Mouse (Mus musculus): Measurements from ENCODE around the gene Ly86. TPM values are rescaled to one million over a fixed set of nuclear protein-coding genes. Genes with fewer than 3 reads are reported as not detected.

Gene Ly86
- polyA plus RNA-seq, 1 experiment, result not detected

DNA sequence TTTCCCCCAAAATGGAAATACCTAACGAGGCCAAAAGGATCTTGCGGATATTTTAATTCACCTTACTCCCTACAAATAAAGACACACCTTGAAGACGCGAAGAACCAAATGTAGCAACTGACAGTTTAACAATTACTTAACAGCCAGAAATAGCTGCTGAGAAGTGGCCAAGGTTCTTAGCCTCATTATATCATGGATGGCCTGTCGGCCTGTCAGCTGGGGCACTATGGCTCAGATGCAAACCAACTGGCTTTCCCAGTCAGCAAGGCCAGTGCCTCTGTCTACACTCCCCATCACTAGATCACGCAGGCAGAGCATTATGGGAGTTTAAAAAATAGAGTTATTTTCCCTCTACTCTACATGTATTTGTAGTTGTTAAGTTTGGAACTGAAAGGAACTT, 78.4 kb downstream of the Ly86 start:
- no peak overlapping the region for H3K4me3 ChIP-seq (replicated peaks)
- no peaks in the 10 kb centered on the region for H3K27me3 ChIP-seq (ENCODE audit: control insufficient read depth)
- no peaks in the 10 kb centered on the region for H3K4me1 ChIP-seq (ENCODE audit: control insufficient read depth)
- H3K9me3 ChIP-seq (ENCODE audit: control insufficient read depth, low read length), result no peaks in the 10 kb centered on the region
- TF ChIP-seq TAL1 (IDR thresholded peaks at IDR 0.05; ENCODE audit: low read length), result no peak
- H3K36me3 ChIP-seq (ENCODE audit: control insufficient read depth), result no peaks in the 10 kb centered on the region

DNA sequence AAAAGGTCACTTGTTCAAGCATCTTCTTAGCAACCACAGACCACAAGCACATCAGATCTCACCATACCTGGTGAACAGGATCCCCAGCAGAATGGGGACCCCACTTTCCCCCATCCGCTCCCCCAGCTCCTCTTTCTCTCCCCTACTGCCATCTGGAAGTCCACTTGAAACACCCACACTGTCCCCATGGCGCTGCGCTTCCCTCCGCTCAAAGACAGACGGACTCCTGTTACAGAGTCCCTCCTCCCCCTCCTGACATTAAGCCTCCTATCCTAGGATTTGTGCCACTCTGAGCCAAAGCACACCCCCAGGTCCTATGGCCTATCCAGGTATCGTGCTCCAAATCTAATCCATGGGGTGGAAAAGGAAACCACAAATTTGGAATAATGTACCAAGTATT, 79.9 kb downstream of the Ly86 start:
- H3K36me3 ChIP-seq (ENCODE audit: control insufficient read depth), result no peaks in the 10 kb centered on the region
- H3K9me3 ChIP-seq (ENCODE audit: control insufficient read depth, low read length), result no peaks in the 10 kb centered on the region
- H3K27me3 ChIP-seq (ENCODE audit: control insufficient read depth), result no peaks in the 10 kb centered on the region
- TF ChIP-seq TAL1 (IDR thresholded peaks at IDR 0.05; ENCODE audit: low read length) (no peak), GATA1 (IDR thresholded peaks at IDR 0.05; ENCODE audit: low read length) (no peak)
- no peaks in the 10 kb centered on the region for H3K4me1 ChIP-seq (ENCODE audit: control insufficient read depth)
- H3K4me3 ChIP-seq (replicated peaks), result no peak overlapping the region

DNA sequence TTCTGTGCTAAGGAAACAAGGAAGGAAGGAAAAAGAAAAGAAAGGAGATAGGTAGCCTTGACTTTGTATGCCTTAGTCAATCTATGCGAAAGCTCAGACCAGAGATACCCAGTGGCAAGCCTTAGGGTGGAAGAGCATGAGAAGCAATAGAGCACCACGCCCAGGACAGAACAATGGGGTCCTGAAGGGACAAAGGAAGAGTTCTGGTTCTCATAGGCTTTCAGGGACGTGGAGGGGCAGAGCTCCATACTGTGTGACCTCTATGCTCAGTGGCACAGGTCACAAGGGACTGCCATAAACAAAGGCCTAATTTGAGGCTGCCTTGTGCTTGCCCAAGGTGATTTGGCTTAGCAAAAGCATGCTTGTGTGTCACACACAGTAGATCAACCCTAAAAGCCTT, 80.4 kb downstream of the Ly86 start:
- no peak for TF ChIP-seq TAL1 (IDR thresholded peaks at IDR 0.05; ENCODE audit: low read length)
- no peak for TF ChIP-seq GATA1 (IDR thresholded peaks at IDR 0.05; ENCODE audit: low read length)
- Histone ChIP-seq H3K36me3 (ENCODE audit: control insufficient read depth) (no peaks in the 10 kb centered on the region), H3K4me1 (ENCODE audit: control insufficient read depth) (no peaks in the 10 kb centered on the region), H3K9me3 (ENCODE audit: control insufficient read depth, low read length) (no peaks in the 10 kb centered on the region), H3K4me3 (replicated peaks) (no peak overlapping the region), H3K27me3 (ENCODE audit: control insufficient read depth) (no peaks in the 10 kb centered on the region)

DNA sequence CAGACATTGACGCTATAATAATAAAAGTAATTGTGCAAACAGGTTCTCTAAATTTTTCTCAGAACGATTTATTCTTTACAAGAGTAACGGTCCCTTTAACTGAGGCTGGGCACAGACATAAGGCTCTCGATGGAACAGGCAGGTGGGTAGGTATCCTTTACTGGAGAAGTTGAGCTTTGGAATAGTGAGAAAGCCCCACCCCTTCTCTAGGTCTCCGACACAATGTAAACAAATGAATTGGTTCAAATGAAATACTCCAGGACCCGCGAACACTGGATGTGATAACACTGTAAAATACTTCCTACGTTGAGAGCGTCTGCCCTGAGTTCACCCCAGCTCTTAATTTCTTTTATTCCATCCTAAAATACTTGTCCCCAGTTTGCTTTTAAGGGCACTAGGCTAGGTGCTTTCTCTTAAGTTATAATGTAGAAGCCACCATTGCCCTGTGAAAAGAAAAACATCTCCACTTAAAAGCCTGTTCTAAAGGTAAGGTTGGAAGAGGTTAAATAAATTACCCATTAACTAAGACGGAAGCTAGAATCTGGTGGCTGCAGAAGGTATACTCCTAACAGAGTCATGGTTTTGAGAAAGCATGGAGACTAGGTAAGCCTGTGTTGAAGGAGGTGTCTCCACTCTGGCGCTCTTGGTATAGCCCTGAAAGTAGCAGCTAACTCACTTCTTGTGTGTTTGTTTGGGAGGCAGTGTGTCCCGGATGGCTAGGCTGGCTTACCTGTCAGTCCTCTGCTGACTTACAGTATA, 81.7 kb downstream of the Ly86 start:
- TF ChIP-seq GATA1 (IDR thresholded peaks at IDR 0.05; ENCODE audit: low read length), result no peak
- no peak for TF ChIP-seq TAL1 (IDR thresholded peaks at IDR 0.05; ENCODE audit: low read length)
- Histone ChIP-seq H3K36me3 (ENCODE audit: control insufficient read depth) (no peaks in the 10 kb centered on the region), H3K4me3 (replicated peaks) (no peak overlapping the region), H3K4me1 (ENCODE audit: control insufficient read depth) (no peaks in the 10 kb centered on the region), H3K9me3 (ENCODE audit: control insufficient read depth, low read length) (no peaks in the 10 kb centered on the region), H3K27me3 (ENCODE audit: control insufficient read depth) (no peaks in the 10 kb centered on the region)

DNA sequence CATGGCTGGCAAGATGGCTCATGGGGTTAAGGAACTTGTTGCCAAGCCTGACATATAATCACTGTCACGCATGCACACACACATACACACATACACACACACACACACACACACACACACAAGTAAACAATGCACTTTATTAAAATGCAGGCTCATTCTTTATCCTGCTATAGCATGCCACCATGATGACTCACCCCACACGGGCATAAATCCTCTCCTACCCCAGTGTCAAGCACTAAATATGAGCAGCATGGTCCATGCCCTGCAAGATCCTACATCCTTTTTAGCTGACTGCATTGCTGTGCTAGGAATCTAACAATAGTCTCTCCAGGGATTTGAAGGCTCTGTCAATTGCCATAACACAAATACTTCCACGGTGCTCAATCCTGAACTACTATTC, 83.5 kb downstream of the Ly86 start:
- no peak overlapping the region for H3K4me3 ChIP-seq (replicated peaks)
- TF ChIP-seq GATA1 (IDR thresholded peaks at IDR 0.05; ENCODE audit: low read length) (no peak), TAL1 (IDR thresholded peaks at IDR 0.05; ENCODE audit: low read length) (no peak)
- no peaks in the 10 kb centered on the region for H3K27me3 ChIP-seq (ENCODE audit: control insufficient read depth)
- H3K9me3 ChIP-seq (ENCODE audit: control insufficient read depth, low read length), result no peaks in the 10 kb centered on the region
- H3K4me1 ChIP-seq (ENCODE audit: control insufficient read depth), result no peaks in the 10 kb centered on the region
- no peaks in the 10 kb centered on the region for H3K36me3 ChIP-seq (ENCODE audit: control insufficient read depth)

DNA sequence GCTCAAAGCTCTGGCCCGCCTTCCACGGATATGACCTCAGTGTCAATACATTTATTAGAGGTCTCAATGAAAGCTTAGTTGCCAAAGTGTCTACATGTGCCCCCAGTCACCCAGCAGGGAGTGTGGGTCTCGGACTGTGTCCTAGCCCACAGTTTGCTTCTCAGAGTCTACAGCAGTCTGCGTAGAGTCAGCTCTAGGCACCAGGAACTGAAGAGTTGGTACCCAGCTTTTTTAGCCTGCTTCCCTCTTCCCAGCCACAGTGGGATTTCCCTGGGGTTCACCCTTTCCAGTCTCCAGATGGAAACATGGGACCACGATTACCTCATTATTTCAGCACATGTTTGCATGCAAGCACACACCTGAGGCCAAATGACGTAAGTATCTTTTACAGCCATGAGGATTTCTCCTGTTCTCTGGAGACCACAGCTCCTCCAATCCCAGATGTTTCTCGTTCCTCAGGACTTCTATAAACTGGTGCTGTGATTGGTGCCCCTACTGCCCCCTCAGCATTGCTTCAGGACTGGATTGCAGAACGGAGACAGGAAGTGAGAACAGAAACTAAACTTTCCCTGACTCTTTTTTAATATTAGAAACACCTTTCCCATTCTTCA, 84.8 kb downstream of the Ly86 start:
- Histone ChIP-seq H3K36me3 (ENCODE audit: control insufficient read depth) (no peaks in the 10 kb centered on the region), H3K9me3 (ENCODE audit: control insufficient read depth, low read length) (no peaks in the 10 kb centered on the region), H3K4me3 (replicated peaks) (no peak overlapping the region), H3K4me1 (ENCODE audit: control insufficient read depth) (peaks cover 3% of the 10 kb centered on the region), H3K27me3 (ENCODE audit: control insufficient read depth) (peaks cover 6% of the 10 kb centered on the region)
- no peak for TF ChIP-seq TAL1 (IDR thresholded peaks at IDR 0.05; ENCODE audit: low read length)
- no peak for TF ChIP-seq GATA1 (IDR thresholded peaks at IDR 0.05; ENCODE audit: low read length)

DNA sequence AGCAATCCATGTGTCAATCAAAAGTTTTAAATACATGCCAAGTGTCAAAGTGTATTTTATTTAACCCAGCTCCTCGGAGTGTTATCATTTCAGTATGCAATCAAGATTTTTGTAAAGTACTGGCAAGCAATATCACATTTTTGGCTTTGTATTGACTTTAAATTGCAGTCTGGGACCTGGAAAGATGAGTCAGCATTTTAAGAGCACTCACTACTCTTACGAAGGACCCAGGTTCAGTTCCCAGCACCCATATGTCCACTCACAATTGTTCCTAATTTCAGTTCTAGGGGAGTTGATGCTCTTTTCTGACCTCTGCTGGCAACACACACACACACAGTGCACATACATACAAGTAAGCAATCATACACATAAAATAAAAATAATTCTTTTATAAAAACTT, 86.7 kb downstream of the Ly86 start:
- no peaks in the 10 kb centered on the region for H3K36me3 ChIP-seq (ENCODE audit: control insufficient read depth)
- H3K4me1 ChIP-seq (ENCODE audit: control insufficient read depth), result peaks cover 3% of the 10 kb centered on the region
- TF ChIP-seq TAL1 (IDR thresholded peaks at IDR 0.05; ENCODE audit: low read length), result no peak
- no peak for TF ChIP-seq GATA1 (IDR thresholded peaks at IDR 0.05; ENCODE audit: low read length)
- H3K9me3 ChIP-seq (ENCODE audit: control insufficient read depth, low read length), result no peaks in the 10 kb centered on the region
- H3K27me3 ChIP-seq (ENCODE audit: control insufficient read depth), result peaks cover 9% of the 10 kb centered on the region
- no peak overlapping the region for H3K4me3 ChIP-seq (replicated peaks)

DNA sequence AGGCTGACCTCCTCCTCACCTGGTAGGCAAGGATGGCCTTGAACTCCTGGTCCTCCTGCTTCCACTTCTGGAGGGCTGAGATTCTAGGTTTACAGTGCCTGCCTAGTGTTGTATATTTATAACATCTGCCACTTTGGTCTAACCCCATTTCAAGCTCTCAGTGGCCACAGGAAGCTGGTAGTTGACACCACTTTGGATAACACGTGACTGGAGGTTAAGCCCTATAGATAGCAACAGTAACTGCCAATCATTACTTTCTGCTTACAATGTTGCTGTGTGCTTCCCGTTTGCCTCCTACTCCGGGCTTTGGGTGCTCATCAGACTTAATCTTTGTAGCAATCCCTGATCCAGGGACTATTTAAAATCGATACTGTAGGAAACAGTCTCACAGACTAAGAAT, 87.6 kb downstream of the Ly86 start:
- Histone ChIP-seq H3K9me3 (ENCODE audit: control insufficient read depth, low read length) (no peaks in the 10 kb centered on the region), H3K36me3 (ENCODE audit: control insufficient read depth) (no peaks in the 10 kb centered on the region), H3K27me3 (ENCODE audit: control insufficient read depth) (peaks cover 13% of the 10 kb centered on the region), H3K4me3 (replicated peaks) (no peak overlapping the region), H3K4me1 (ENCODE audit: control insufficient read depth) (peaks cover 3% of the 10 kb centered on the region)
- TF ChIP-seq GATA1 (IDR thresholded peaks at IDR 0.05; ENCODE audit: low read length), result no peak
- no peak for TF ChIP-seq TAL1 (IDR thresholded peaks at IDR 0.05; ENCODE audit: low read length)

DNA sequence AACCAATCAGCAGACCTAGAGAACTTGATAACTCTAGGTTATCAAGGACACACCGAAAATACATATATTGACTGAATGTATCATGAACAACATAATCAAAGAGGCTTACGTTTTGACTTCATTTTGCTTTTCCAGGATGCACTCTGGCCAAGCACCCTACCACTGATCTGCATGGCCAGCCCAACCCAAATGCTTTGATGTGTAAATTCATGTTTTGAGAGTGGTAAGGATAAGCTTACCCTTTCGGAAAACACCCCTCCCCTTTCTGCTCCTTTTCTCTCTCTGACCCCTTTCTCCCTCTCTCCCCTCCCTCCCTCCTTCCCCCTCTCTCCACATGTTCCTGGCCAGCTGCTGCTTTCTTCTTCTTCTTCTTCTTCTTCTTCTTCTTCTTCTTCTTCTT, 88.1 kb downstream of the Ly86 start:
- H3K36me3 ChIP-seq (ENCODE audit: control insufficient read depth), result no peaks in the 10 kb centered on the region
- H3K4me1 ChIP-seq (ENCODE audit: control insufficient read depth), result peaks cover 3% of the 10 kb centered on the region
- H3K27me3 ChIP-seq (ENCODE audit: control insufficient read depth), result peaks cover 13% of the 10 kb centered on the region
- no peak overlapping the region for H3K4me3 ChIP-seq (replicated peaks)
- no peaks in the 10 kb centered on the region for H3K9me3 ChIP-seq (ENCODE audit: control insufficient read depth, low read length)
- no peak for TF ChIP-seq TAL1 (IDR thresholded peaks at IDR 0.05; ENCODE audit: low read length)
- no peak for TF ChIP-seq GATA1 (IDR thresholded peaks at IDR 0.05; ENCODE audit: low read length)
